Mouse (Mus musculus) limb, embryonic 12.5 days (tissue): Measurements from ENCODE around the gene Tmpo. TPM values are rescaled to one million over a fixed set of nuclear protein-coding genes. Genes with fewer than 3 reads are reported as not detected.

Experiments used
- ATAC-seq: fragments of 200-750 bp; cut with Nextera tagmentation; 2 replicates; pipeline ENCODE4 v1.8.0; 2017; ENCODE audit warnings: low read depth, moderate TSS enrichment; ENCODE audit not compliant: insufficient number of reproducible peaks, insufficient read depth, low FRiP score, low TSS enrichment
- H3K27ac ChIP-seq: fragments of 300-500 bp; sonication (generic); 2 replicates; pipeline ENCODE4 v1.5.1; 2016; ENCODE audit warnings: mild to moderate bottlenecking, moderate library complexity
- H3K27me3 ChIP-seq: fragments of 300-500 bp; sonication (generic); 2 replicates; pipeline ENCODE4 v1.6.1; 2016; ENCODE audit warnings: mild to moderate bottlenecking, moderate library complexity
- H3K36me3 ChIP-seq: fragments of 300-500 bp; sonication (generic); 2 replicates; pipeline ENCODE4 v1.6.1; 2016; ENCODE audit warnings: mild to moderate bottlenecking, moderate library complexity
- H3K4me1 ChIP-seq: fragments of 300-500 bp; sonication (generic); replicated peaks from 2 replicates; pipeline ENCODE4 v1.6.1; 2016
- H3K4me2 ChIP-seq: fragments of 300-500 bp; sonication (generic); 2 replicates; pipeline ENCODE4 v1.6.1; 2016; ENCODE audit warnings: mild to moderate bottlenecking, moderate library complexity
- H3K4me3 ChIP-seq: fragments of 300-500 bp; sonication (generic); replicated peaks from 2 replicates; pipeline ENCODE4 v1.5.1; 2016; ENCODE audit warnings: mild to moderate bottlenecking
- H3K9ac ChIP-seq: fragments of 300-500 bp; sonication (generic); replicated peaks from 2 replicates; pipeline ENCODE4 v1.6.1; 2016; ENCODE audit warnings: mild to moderate bottlenecking, moderate library complexity
- H3K9me3 ChIP-seq: fragments of 300-500 bp; sonication (generic); 2 replicates; pipeline ENCODE4 v1.6.1; 2016; ENCODE audit warnings: mild to moderate bottlenecking, moderate library complexity
- WGBS: fragments of 180-500 bp; shearing (Covaris S2); methylation state at CpG from one replicate; pipeline ENCODE4 v1.1.7; 2016; 5-methylcytosine and 5-hydroxymethylcytosine counted together
- polyA plus RNA-seq: library from polyadenylated mRNA; unstranded; fragments of >200 nt; fragmentation: Nextera tagmentation; extraction: Ambion mirVana; gene quantifications from 2 replicates; pipeline ENCODE4 v1.2.1, GENCODE M21; 2016

The Tmpo gene
- polyA plus RNA-seq = 436 and 444 TPM in 2 replicates

GRCm38 (mm10) chr10:91180761-91181460, at the start of gene Tmpo:
Gene Tmpo (minus strand): TSS chr10:91181315.
- H3K27me3 ChIP-seq = no peaks in the 10 kb centered on the region
- H3K36me3 ChIP-seq = no peaks in the 10 kb centered on the region
- H3K9me3 ChIP-seq = no peaks in the 10 kb centered on the region
- peaks cover 17% of the 10 kb centered on the region for H3K4me1 ChIP-seq
- peak within 1 kb of the TSS; percentile 99 for H3K27ac ChIP-seq
- peak within 1 kb of the TSS; percentile 65 for H3K9ac ChIP-seq
- WGBS = 9% methylated on average over 18 of the region's 18 CpGs
- H3K4me2 ChIP-seq = peak within 1 kb of the TSS; percentile 57
- no peak for ATAC-seq
- H3K4me3 ChIP-seq = peak within 1 kb of the TSS; percentile 51

GRCm38 (mm10) chr10:91230400-91230799, 49.3 kb upstream of the Tmpo start:
- no peaks in the 10 kb centered on the region for H3K36me3 ChIP-seq
- no peaks in the 10 kb centered on the region for H3K27me3 ChIP-seq
- H3K27ac ChIP-seq = peak overlapping the region; percentile 76
- H3K4me1 ChIP-seq = peaks cover 38% of the 10 kb centered on the region
- ATAC-seq = no peak
- H3K4me2 ChIP-seq = no peak overlapping the region
- H3K9ac ChIP-seq = no peak overlapping the region
- WGBS = 40% methylated on average over 4 of the region's 4 CpGs
- H3K4me3 ChIP-seq = no peak overlapping the region
- H3K9me3 ChIP-seq = no peaks in the 10 kb centered on the region

GRCm38 (mm10) chr10:91229518-91229961, 48.4 kb upstream of the Tmpo start:
- Histone ChIP-seq H3K9me3 (no peaks in the 10 kb centered on the region), H3K4me2 (peak overlapping the region; percentile 42), H3K36me3 (no peaks in the 10 kb centered on the region), H3K27ac (peak overlapping the region; percentile 76), H3K27me3 (no peaks in the 10 kb centered on the region), H3K4me1 (peaks cover 38% of the 10 kb centered on the region), H3K9ac (no peak overlapping the region), H3K4me3 (no peak overlapping the region; the same call in 1 of the 2 replicates)
- WGBS = 15% methylated on average over 7 of the region's 7 CpGs
- peak; percentile 76 for ATAC-seq

GRCm38 (mm10) chr10:91228924-91229517, 47.9 kb upstream of the Tmpo start:
- Histone ChIP-seq H3K4me1 (peaks cover 38% of the 10 kb centered on the region), H3K9me3 (no peaks in the 10 kb centered on the region), H3K4me3 (no peak overlapping the region; the same call in 1 of the 2 replicates), H3K36me3 (no peaks in the 10 kb centered on the region), H3K27me3 (no peaks in the 10 kb centered on the region), H3K4me2 (peak overlapping the region; percentile 42), H3K27ac (peak overlapping the region; percentile 76), H3K9ac (no peak overlapping the region)
- 0 out of 2 replicates have a peak, but pooled peaks have one; percentile 4 for ATAC-seq
- WGBS = 41% methylated on average over 6 of the region's 6 CpGs

- ATAC-seq = no peak
- Histone ChIP-seq H3K4me1 (peaks cover 56% of the 10 kb centered on the region), H3K4me3 (no peak overlapping the region), H3K4me2 (no peak overlapping the region), H3K27ac (peak overlapping the region; percentile 18; the same call in 1 of the 2 replicates), H3K9ac (no peak overlapping the region), H3K9me3 (no peaks in the 10 kb centered on the region), H3K36me3 (no peaks in the 10 kb centered on the region), H3K27me3 (no peaks in the 10 kb centered on the region)
- 59% methylated on average over 4 of the region's 4 CpGs for WGBS
Measured at GRCm38 (mm10) chr10:91227034-91227433, 45.9 kb upstream of the Tmpo start.

- Histone ChIP-seq H3K9me3 (no peaks in the 10 kb centered on the region), H3K4me3 (no peak overlapping the region), H3K27me3 (no peaks in the 10 kb centered on the region), H3K36me3 (no peaks in the 10 kb centered on the region), H3K9ac (no peak overlapping the region), H3K4me1 (peaks cover 37% of the 10 kb centered on the region), H3K4me2 (peak overlapping the region; percentile 31), H3K27ac (peak overlapping the region; percentile 83)
- peak; percentile 48 for ATAC-seq
- 15% methylated on average over 9 of the region's 9 CpGs for WGBS
Measured at GRCm38 (mm10) chr10:91222398-91223236, 41.5 kb upstream of the Tmpo start.

GRCm38 (mm10) chr10:91208899-91209667, 28.0 kb upstream of the Tmpo start:
- no peaks in the 10 kb centered on the region for H3K27me3 ChIP-seq
- peak overlapping the region; percentile 76 for H3K27ac ChIP-seq
- no peaks in the 10 kb centered on the region for H3K36me3 ChIP-seq
- peaks cover 26% of the 10 kb centered on the region for H3K4me1 ChIP-seq
- H3K4me2 ChIP-seq = no peak overlapping the region
- H3K9ac ChIP-seq = no peak overlapping the region
- H3K9me3 ChIP-seq = no peaks in the 10 kb centered on the region
- peak; percentile 53; the same call in 1 of the 2 replicates for ATAC-seq
- 71% methylated on average over 11 of the region's 11 CpGs for whole genome bisulfite sequencing
- no peak overlapping the region for H3K4me3 ChIP-seq

- no peak for ATAC-seq
- 41% methylated on average over 9 of the region's 9 CpGs for WGBS
- Histone ChIP-seq H3K27ac (peak overlapping the region; percentile 76), H3K4me3 (no peak overlapping the region), H3K4me1 (peaks cover 23% of the 10 kb centered on the region), H3K36me3 (no peaks in the 10 kb centered on the region), H3K9ac (no peak overlapping the region), H3K4me2 (0 out of 2 replicates have a peak overlapping the region, but pooled peaks have one; percentile 2), H3K27me3 (no peaks in the 10 kb centered on the region), H3K9me3 (no peaks in the 10 kb centered on the region)
Measured at GRCm38 (mm10) chr10:91208461-91208860, 27.3 kb upstream of the Tmpo start.

- Histone ChIP-seq H3K9me3 (no peaks in the 10 kb centered on the region), H3K9ac (no peak overlapping the region), H3K4me3 (no peak overlapping the region), H3K27me3 (no peaks in the 10 kb centered on the region), H3K4me2 (no peak overlapping the region), H3K27ac (peak overlapping the region; percentile 76; the same call in 1 of the 2 replicates), H3K36me3 (no peaks in the 10 kb centered on the region), H3K4me1 (peaks cover 15% of the 10 kb centered on the region)
- ATAC-seq = no peak
Measured at GRCm38 (mm10) chr10:91207275-91207674, 26.2 kb upstream of the Tmpo start.

- Histone ChIP-seq H3K36me3 (no peaks in the 10 kb centered on the region), H3K4me2 (no peak overlapping the region), H3K4me3 (no peak overlapping the region), H3K4me1 (peaks cover 15% of the 10 kb centered on the region), H3K9me3 (0 out of 2 replicates have a peak, but pooled peaks cover 9% of the 10 kb centered on the region), H3K27me3 (no peaks in the 10 kb centered on the region), H3K27ac (no peak overlapping the region), H3K9ac (no peak overlapping the region)
- 94% methylated on average over 6 of the region's 6 CpGs for WGBS
- ATAC-seq = no peak
Measured at GRCm38 (mm10) chr10:91205632-91206031, 24.5 kb upstream of the Tmpo start.
